Mouse (Mus musculus): ENCODE measurements around the gene Sec63. TPM values are rescaled to one million over a fixed set of nuclear protein-coding genes. Genes with fewer than 3 reads are reported as not detected.

The Sec63 gene
- polyA plus RNA-seq (2012; rRNA removed; ENCODE audit: low replicate concordance): 7.8 and 10.0 TPM in 2 replicates

DNA sequence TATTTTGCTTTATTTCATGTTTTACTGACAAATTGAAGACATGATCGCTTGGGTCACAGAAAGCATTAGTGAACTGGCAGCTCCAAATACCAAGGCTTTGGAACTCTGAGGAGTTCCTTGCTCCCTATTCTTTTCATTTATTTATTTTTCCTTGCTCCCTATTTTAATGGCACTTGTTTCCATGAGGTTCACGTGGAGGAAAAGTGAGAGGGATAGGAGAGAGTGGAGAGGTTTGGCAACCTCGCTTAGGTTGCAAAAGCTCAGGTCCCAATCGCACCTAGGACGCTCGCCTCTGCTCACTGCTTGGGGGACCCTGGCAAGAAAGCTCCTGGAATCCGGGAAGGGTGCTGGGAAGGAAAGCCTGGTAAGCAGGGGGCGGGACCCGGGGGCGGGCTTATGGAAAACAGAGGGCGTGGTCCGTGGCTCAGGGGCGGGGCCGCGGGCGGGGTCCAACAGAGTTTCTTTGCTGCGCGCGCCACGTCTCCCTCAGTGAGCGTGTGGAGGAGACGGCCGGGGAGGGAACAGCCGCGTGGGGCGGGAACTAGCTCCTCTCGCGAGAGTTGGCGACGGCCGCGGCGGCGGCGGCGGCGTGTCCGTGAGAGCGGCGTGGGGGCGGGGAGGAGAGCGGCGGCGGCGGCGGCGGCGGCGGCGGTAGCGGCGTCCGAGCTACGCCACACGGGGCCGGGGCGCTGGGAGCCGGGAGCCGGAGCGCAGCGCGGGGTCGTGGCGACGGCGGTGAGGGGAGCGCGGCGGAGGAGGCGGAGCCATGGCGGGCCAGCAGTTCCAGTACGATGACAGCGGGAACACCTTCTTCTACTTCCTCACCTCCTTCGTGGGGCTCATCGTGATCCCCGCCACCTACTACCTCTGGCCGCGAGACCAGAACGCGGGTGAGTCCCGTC is at the start of gene Sec63:
TSS of gene Sec63 (plus strand) at position 498 of the 902 bp plus-strand sequence.

GRCm38 (mm10) chr10:42860159-42860911 is 99.0 kb downstream of the Sec63 start, which contains the start of gene Scml4:
Gene Scml4, plus strand, starts transcription at chr10:42860370.

Other genes with a start within 250 kb of the Sec63 start
- gene Nr2e1, start 177.9 kb upstream of the Sec63 start, polyA plus RNA-seq (2012; rRNA removed; ENCODE audit: low replicate concordance): not detected in 2 replicates
- gene Ostm1, start 177.7 kb upstream of the Sec63 start, polyA plus RNA-seq (2012; rRNA removed; ENCODE audit: low replicate concordance): 20.9 and 25.8 TPM in 2 replicates
- 16.1 and 26.8 TPM in 2 replicates for gene Scml4, start 98.9 kb downstream of the Sec63 start, polyA plus RNA-seq (2012; rRNA removed; ENCODE audit: low replicate concordance)